Mouse (Mus musculus): Measurements from ENCODE around the gene Cks1b.

Gene Cks1b

DNA sequence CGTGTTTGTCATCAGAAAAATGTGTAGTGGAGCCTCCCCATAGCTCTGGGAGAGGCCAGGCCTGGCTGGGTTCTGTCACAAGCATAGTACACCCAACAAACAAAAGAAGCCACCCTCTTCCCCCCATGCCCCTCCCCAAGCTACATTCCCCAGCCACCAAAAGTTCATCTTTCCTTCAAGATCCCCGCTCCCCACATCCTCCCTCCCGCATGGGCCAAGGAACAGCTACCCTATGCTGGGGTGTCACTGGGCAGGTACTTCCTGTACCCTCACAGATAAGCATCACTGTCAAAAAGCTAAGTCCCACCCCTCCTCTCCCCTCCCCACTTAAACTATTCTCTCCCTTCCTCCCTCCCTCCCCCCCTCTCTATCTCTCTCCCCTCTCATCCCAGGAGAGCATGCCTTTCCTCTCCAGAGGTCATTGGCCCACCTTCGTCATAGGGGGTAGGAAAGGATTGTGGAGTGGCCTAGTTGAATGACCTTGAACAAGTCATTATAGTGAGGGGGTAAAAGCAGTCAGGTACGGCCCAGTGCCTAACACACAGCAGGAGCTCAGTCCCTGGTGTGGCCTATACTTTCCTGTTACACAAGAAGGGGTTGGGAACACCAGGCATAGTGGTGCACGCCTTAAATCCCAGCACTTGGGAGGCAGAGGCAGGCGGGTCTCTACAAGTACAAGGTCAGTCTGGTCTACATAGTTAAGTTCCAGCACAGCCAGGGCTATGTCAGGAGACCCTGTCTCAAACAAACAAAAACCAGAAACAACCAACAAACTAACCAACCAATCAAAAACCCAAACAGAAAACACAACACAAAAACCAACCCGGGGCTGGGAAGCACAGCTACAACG is 35.9 kb downstream of the Cks1b start:
- no peak for DNase-seq (ENCODE audit: low spot score)

DNA sequence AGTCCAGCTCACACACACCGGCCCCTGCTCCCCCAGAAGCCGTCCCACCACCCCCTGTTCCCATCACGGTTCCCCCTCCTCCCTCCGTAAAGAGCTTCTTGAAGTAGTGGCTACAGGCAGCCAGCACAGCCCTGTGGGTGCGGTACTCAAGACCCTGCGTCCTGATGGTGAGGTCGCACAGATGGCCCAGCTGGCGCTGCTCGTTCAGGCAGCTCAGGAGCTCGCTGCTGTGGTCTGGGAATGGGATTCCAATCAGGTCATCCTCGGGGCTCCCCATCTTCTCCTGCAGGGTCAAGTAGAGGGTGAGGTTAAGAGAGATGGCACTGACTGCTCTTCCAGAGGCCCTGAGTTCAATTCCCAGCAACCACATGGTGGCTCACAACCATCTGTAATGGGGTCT is 37.0 kb downstream of the Cks1b start:
- DNase-seq (ENCODE audit: low spot score) = no peak

DNA sequence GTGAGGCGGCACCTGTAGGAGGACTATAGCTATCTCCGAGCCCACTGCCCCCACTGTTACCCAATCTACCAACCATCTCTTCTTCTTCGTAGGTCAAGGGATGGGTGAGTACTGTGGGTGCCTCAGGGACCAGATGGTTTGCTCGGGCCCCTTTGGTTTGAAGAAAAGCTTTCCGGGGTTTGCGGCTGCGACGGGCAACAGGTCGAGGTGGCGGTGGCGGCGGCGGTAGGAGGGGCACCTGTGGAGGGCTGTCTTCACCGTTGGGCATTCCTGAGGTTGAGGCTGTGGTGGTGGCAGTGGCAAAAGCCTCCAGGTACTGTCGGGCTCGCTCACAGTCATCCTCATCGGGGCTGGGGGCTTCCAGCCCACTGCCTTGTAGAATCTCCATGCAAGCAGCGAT is 37.5 kb downstream of the Cks1b start:
- DNase-seq (ENCODE audit: low spot score) = no peak

DNA sequence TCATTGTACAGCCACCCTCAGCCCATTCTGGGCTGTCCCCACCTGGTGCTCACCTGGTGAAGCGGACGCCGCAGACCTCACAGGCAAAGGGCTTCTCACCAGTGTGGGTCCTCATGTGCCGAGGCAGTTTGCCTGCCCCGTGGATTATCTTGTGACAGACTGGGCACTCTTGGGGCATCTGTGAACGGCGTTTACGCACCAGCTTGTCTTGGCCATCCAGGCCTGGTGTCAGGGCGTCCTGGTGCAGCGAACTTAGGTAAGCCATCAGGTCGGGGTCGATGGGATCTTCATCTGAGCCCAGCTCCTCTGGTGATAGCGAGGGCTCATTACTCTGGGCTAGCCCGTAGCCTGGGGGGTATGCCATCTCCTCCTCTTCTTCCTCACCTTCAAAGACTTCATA is 37.9 kb downstream of the Cks1b start:
- no peak for DNase-seq (ENCODE audit: low spot score)

DNA sequence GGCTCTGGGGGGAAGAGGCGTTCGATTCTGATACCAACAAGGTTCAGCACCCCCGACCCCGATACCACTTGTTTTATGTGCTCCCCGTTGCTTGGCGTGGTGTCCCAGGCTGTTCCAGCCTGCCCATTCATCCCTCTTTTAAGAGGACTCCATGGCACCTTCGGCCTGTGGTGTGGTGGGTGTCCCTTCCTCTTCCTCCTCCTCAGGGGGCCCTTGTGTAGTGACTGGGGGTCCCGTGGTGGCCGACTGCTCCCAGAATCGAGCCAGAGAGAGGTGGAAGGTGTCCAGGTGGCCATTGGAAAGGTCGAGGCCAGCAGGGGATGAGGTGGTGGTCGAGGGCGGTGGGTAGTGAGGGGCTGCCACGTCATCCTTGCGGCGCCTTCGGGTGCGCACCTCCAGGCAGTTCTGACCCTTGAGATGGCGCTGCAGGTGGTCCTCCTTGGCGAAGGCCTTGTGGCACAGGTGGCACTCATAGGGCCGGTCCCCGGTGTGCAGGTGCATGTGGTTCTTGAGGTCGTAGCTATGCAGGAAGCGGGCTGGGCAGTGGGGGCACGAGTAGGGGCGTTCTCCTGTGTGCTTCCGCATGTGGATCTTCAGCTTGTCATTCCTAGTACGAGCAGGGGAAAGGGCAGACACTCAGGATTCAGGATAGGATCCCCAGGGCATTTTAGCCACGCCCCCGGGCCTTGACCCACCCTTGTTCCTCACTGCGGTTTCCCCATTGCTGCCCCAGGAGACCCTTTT is 38.6 kb downstream of the Cks1b start:
- DNase-seq (ENCODE audit: low spot score) = no peak

DNA sequence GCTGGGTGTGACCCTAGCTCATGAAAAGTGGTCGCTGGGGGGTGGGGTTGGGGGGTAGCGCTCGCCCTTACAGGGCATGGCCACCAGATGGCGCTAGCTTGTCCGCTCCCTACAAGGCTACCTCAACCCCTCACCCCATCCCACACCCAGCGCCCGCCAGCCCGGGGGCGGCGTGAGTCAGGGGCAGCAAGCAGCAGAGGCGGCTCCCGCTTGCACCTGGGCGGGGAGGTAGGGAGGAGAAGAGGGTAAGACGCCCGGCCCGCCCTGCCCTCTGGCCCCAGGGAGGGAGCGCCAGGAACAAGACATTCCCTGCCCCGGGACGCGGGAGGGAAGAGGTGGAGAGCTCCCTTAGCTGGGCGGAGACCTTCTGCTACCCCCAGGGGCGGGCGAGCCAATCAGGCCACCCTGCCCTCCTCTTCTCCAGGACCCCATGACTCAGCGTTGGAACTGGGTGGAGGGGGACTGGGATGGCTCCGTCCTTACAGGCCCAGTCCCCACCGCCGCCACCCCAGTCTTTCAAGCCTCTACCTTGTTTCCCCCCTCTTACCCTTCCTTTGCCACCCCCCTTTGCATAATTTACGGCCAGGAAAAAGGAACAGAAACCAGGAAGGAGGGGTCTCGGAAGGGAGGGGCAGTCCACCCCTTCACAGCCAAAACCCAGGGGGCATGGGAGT is 39.7 kb downstream of the Cks1b start:
- peak; percentile 89 for DNase-seq (ENCODE audit: low spot score)

DNA sequence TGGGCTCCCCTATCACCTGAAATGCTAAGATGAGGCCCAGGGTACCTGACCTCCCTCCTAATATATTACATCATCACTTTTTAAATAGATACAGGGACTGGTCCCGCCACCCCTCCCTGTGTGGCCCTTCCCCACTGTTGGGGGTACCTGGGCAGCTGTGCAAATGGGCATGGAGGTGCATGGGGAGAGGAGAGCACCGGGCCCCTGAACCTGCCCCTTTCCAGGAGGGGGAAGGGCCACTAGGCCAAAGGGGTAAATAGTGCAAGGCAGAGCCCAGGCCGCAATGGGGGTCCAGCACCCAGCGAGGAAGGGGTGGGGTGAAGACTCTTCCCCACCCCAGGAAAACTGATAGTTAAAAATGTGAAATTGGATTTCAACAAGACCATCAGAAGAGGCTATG is 40.4 kb downstream of the Cks1b start:
- no peak for DNase-seq (ENCODE audit: low spot score)

DNA sequence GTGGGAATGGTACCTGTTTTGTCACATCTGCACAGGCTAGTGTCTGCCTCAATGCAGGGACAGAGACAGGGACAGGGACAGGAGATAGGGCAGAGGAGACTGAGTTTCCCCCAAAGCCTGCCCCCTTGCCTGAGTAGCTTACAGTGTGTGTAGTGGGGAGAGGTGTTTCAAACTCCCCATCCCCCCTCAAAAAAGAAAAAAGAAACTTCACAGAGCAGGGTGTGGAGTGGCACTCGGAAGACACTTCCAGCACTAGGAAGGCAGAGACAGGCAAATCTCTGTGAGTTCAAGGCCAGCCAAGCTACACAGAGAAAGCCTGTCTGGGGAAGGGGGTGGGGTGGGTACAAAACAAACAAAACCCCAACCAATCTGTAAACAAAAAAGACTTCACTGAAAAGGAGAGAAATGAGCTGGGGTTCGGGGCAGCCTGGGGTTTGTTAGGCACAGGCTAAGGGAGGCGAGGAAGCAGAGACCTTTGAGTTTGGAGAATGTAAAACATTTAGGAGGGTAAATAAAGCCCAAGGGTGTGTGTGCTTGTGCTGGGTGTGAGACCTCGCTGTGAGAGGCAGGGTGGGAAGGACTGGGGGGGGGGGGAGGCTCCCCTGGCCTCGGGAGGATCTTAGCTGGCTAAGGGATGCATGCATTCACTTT is 44.5 kb downstream of the Cks1b start:
- DNase-seq (ENCODE audit: low spot score) = no peak

DNA sequence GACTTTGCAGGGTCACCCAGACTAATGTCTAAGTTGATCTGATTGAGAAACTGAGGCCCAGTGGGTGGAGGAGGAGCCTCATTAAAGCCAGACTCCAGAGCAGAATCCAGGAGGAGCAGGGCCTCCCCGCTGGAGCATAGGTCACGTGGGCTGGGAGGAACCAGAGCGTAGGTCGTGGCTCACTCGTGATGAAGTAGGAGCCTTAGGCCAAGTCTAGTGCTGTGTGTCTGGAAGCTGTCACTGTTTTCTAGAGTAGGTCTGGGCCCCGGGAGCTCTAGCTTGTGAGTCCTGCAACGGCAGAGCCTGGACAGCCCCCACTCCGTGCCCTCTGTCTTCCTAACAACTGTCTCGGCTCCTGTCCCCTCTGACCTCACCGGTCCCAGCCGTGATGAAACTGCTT is 50.8 kb downstream of the Cks1b start:
- no peak for DNase-seq (ENCODE audit: low spot score)

DNA sequence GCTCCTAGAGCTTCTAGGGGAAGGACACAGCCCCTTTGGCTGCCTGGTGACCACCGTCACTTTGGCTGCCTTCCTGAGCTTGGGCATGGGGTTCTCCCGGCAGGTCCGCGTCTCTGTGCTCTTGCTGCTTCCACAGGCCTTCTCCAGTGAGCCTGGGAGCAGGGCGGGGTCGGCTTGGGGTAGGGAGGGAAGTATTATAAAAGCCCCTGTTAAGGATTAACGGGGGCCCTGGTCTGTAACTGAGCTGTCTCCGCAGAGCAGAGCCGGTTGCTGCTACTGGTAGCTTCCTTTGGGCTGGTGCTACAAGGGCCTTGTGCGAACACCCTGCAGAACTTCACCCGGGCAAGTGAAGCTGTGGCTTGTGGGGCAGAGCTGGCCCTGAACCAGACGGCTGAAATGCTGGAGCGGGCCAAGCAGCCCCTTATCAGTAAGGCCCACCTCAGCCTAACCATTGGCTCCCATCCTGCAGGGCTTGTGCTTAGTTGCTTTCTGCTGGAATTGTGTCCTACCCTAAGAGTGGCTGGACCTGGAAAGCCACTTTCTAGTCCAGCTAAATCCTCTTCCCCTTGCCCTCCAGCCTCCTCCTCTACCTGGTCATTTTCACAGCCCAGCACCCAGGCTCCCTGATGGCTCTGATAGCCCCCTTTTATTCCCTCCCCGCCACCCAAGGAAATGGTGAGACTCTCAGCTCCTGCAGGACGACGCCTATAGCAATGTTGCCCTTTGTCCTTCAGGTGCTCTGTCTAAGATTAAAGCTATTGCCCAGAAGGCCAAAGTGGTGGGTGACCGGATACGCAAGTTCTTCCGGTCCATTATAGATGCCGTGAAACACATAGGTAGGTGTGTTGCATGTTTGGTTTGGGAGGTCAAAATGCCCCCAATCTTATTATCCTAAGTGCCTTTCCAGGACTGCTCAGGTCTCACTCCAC is 52.4 kb downstream of the Cks1b start:
- no peak for DNase-seq (ENCODE audit: low spot score)

Measured in embryo, embryonic 10.5 days (tissue).